Mouse (Mus musculus) lung, adult 2 months (tissue): Measurements from ENCODE around the gene Alcam. TPM values are rescaled to one million over a fixed set of nuclear protein-coding genes. Genes with fewer than 3 reads are reported as not detected.

Source experiments
- DNase-seq: peaks from one replicate; pipeline ENCODE4 v3.0.0; 2022
- H3K4me1 ChIP-seq: fragments of 200-500 bp; 2 replicates; pipeline ENCODE4 v1.6.1; 2011; ENCODE audit warnings: low read length; ENCODE audit not compliant: control insufficient read depth, insufficient read depth
- H3K4me3 ChIP-seq: fragments of 200-500 bp; replicated peaks from 2 replicates; pipeline ENCODE3; 2011; ENCODE audit warnings: low read depth, mild to moderate bottlenecking, control low read depth, low read length; ENCODE audit errors: extremely low read depth
- CTCF ChIP-seq: fragments of 200-500 bp; IDR thresholded peaks from 2 replicates; pipeline ENCODE4 v1.5.1; 2011; ENCODE audit warnings: mild to moderate bottlenecking, low read length, control low read depth; ENCODE audit not compliant: insufficient read depth
- POLR2A ChIP-seq: fragments of 200-500 bp; IDR thresholded peaks from 2 replicates; pipeline ENCODE4 v1.6.1; 2011; ENCODE audit warnings: low read depth, mild to moderate bottlenecking, control low read depth, low read length, borderline replicate concordance; ENCODE audit errors: extremely low read depth
- WGBS: fragments of 180-500 bp; shearing (Covaris S2); methylation state at CpG from one replicate; pipeline ENCODE4 v1.1.7; 2018; 5-methylcytosine and 5-hydroxymethylcytosine counted together
- polyA plus RNA-seq: library from polyadenylated mRNA; depleted of rRNA; stranded (reverse); fragments of >200 nt; gene quantifications from 2 replicates; pipeline ENCODE4 v1.2.3, GENCODE M21; 2012

Alcam gene
- polyA plus RNA-seq, 1 experiment, result 82.2 TPM

DNA sequence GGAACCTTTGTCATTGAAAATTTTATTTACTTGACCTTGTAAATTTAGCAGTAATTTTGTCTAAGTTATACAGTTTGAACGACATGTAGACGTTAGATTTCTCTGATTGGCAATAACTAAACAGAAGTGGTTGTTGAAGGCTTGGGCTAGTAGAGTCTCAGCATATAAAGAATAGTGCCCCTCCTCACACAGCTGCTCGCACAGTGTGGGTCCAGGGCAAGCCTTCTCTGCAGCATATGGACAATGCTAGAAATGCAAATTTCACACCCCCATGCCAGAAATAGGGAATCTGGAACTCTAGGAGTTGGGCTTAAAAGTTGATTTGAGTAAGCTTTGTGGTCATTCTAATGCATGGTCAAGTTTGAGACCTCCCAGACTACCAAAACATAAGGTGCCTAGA, 23.8 kb downstream of the Alcam start:
- no peak overlapping the region for H3K4me3 ChIP-seq
- DNase-seq, result no peak
- 72% methylated on average over 3 of the region's 3 CpGs for WGBS
- TF ChIP-seq POLR2A (no peak), CTCF (no peak)
- peaks cover 6% of the 10 kb centered on the region for H3K4me1 ChIP-seq

DNA sequence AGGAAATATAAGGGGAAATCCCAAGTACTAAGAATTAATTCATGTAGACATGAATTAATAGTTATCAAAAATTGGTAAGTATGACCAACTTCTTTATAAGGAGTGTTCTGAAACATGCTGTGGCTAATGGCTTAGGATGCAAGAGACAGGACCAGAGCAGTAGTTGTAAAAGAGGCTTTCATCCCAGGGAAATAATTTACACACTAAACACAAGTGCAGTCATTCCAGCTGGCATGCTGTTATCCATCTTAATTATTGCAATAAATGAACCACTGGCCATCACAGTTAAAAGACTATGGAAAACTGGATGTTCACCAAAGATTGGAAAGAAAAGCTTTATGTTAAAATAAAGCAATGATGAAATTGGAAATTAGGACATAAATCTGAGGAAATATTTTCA, 24.2 kb downstream of the Alcam start:
- Histone ChIP-seq H3K4me1 (peaks cover 6% of the 10 kb centered on the region), H3K4me3 (no peak overlapping the region)
- no peak for DNase-seq
- TF ChIP-seq POLR2A (no peak), CTCF (no peak)

DNA sequence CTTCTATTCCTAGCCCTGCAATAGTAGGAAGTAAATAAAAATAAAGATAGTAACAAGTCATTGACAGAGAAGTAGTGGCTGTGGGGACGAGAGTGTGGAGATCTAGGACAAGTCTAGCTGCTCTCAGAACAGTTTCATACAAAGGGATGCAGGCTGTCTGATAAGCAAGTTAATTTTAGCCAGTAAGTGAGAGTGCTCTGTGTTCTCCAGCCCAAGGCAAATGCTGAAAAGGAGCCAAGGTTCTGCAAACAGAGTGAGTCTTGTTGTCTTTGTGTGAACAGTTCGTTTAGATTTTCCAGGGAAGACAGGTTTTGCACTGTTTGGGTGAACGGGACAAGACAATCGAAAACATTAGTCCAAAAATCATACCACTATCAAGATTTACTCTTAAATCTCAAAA, 25.4 kb downstream of the Alcam start:
- TF ChIP-seq POLR2A, result no peak
- TF ChIP-seq CTCF, result no peak
- DNase-seq, result no peak
- 33% methylated on average over 4 of the region's 4 CpGs for WGBS
- Histone ChIP-seq H3K4me3 (no peak overlapping the region), H3K4me1 (peaks cover 4% of the 10 kb centered on the region)

DNA sequence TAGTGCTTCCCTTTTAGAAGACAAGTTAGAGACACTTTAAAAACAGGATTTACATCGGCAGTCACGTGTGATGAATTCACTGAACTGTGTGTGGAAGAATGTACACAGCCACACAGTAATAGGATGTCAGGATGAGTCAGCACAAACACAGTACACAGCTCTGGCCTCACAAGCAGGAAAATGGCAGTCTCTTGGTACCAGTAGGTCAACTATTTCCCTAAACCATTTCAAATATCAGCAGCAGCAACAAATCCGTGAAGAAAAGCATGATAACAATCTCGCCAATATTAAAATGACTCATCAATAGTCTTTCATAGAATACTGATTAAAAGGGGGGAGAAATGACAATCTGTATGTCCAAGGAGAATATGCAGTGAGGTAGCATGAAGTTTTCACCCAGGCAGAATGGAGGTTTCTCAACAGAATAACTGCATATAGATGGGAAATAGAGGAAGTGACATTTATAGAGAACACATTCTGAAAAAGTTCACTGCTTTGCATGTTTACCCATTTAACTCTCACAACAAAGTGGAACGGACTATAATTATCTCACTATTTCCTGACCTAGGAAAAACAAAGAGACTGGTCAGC, 35.2 kb downstream of the Alcam start:
- Histone ChIP-seq H3K4me3 (no peak overlapping the region), H3K4me1 (peaks cover 4% of the 10 kb centered on the region)
- 31% methylated on average over 5 of the region's 5 CpGs for WGBS
- no peak for DNase-seq
- no peak for TF ChIP-seq CTCF
- TF ChIP-seq POLR2A, result no peak

DNA sequence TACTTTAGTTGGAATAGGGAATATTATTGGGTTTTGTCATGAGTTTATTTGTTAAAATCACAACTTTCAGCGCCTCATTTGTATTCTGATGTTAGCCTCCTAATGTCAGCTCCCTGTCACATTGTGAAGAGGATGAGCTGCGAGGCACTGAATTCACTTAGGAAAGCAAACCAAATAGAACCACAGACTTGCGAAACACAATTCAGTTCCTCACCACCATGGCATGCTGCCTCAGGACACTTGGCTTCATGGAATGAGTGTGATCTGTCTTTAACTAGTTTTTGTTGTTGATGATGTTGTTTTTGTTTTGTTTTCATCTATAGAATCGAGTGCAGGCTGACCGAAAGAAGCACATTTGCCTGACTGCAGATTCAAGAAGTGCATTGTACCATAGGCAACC, 35.9 kb downstream of the Alcam start:
- Histone ChIP-seq H3K4me1 (peaks cover 4% of the 10 kb centered on the region), H3K4me3 (no peak overlapping the region)
- TF ChIP-seq POLR2A (no peak), CTCF (no peak)
- WGBS, result 52% methylated on average over 5 of the region's 5 CpGs
- DNase-seq, result no peak

DNA sequence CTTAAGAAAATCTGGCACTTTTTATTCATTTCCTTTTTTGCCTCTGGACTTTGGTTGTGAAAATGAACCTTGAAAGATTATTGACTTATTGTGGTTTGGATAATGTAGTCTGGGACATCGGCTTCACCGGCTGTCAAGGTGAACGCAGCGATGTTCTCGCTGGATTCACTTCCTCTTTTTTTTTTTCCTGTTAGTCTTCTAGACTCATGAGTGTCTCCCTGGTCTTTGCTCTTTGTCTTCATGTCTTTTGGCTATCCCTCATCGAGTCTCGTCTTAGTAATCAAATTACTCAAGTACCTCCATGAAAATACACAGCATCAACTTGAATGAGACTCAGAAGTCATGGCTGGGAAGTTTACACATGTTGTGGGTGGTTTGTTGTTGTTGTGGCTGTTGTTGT, 36.7 kb downstream of the Alcam start:
- 74% methylated on average over 7 of the region's 7 CpGs for WGBS
- no peak for DNase-seq
- Histone ChIP-seq H3K4me3 (no peak overlapping the region), H3K4me1 (peaks cover 4% of the 10 kb centered on the region)
- no peak for TF ChIP-seq POLR2A
- no peak for TF ChIP-seq CTCF

DNA sequence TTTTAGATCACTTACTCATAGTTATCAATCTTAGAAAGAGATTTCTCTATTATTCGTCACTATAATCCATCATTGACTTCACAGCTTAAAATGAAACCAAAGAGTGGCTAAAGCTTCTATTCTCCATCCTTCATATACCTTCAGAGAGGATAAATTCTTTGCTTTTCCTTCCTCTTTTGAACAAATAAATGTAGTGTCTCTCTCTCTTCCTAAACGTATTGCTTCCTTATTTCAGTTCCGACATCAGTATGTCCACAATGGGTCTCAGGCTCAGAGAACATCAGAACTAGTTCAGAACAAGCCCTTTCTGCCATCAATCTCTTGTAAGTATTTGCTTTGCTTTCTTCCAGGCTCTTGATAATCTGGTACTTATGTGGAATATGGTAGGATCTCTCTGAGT, 40.2 kb downstream of the Alcam start:
- WGBS, result 62% methylated on average over 3 of the region's 3 CpGs
- no peak overlapping the region for H3K4me3 ChIP-seq
- TF ChIP-seq POLR2A (no peak), CTCF (no peak)

DNA sequence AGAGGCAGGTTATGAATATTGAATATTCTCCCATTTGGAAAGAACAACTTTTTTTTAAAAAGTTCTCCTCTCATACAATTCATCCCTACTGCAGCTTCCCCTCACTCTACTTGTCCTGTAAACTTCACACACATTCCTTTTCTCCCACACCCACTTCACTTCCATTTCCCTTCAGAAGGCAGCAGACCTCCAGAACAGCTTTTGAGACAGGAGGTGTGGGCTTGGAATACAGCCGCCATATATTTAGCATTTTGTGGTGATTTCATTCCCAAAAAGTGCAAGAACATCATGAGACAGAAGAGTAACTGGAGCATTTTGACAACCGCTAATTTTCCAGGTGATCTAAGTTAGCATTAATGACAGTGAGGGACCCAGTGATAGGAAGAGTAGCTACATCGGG, 47.8 kb downstream of the Alcam start:
- H3K4me1 ChIP-seq, result no peaks in the 10 kb centered on the region
- no peak overlapping the region for H3K4me3 ChIP-seq
- TF ChIP-seq CTCF, result no peak
- no peak for TF ChIP-seq POLR2A
- WGBS, result 90% methylated on average over 3 of the region's 3 CpGs
- no peak for DNase-seq

More for the DNA sequence above, 40.2 kb downstream of the Alcam start:
- peaks cover 4% of the 10 kb centered on the region for H3K4me1 ChIP-seq
- no peak for DNase-seq

DNA sequence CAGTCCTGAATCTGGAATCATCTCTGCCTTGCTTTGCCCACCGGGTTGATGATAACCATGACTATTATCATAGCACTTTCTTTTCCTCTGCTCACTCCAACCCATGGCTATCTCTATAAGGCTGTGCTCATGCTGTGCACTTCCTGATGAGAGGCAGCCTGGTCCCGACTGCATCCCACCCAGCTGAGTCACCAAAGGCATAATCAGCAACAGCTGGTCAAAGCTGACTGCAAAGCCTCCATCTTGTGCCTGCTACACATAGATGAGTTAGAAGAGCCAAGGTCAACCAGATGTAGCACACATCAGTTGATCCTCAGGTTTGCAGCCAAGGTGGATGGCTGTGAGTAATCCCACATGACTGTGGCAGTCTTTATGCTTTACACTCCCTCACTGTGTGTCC, 48.6 kb downstream of the Alcam start:
- no peaks in the 10 kb centered on the region for H3K4me1 ChIP-seq
- TF ChIP-seq CTCF (no peak), POLR2A (no peak)
- H3K4me3 ChIP-seq, result no peak overlapping the region

DNA sequence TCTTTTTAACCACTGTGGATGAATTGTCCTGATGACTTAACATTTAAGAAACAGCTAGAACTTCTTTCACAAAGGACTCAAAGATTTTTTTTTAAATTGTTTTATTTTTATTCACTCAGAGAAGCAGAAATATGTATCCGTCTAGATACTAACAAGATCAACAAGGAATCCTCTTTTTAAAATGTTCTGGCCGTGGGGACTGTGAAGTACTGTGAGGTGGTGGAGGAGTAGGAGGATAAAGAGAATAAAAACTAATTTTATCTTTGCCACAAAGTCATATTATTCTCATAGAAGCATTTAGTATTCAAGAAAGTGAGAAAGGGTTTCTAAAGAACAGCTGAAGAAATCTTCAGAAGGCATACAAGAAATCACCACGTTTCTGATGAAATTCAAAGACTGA, 54.8 kb downstream of the Alcam start:
- no peak for DNase-seq
- no peak overlapping the region for H3K4me3 ChIP-seq
- no peaks in the 10 kb centered on the region for H3K4me1 ChIP-seq
- TF ChIP-seq POLR2A (no peak), CTCF (no peak)
- WGBS, result 66% methylated on average over 3 of the region's 3 CpGs

More for the DNA sequence above, 48.6 kb downstream of the Alcam start:
- 73% methylated on average over 2 of the region's 2 CpGs for WGBS
- DNase-seq, result no peak

DNA sequence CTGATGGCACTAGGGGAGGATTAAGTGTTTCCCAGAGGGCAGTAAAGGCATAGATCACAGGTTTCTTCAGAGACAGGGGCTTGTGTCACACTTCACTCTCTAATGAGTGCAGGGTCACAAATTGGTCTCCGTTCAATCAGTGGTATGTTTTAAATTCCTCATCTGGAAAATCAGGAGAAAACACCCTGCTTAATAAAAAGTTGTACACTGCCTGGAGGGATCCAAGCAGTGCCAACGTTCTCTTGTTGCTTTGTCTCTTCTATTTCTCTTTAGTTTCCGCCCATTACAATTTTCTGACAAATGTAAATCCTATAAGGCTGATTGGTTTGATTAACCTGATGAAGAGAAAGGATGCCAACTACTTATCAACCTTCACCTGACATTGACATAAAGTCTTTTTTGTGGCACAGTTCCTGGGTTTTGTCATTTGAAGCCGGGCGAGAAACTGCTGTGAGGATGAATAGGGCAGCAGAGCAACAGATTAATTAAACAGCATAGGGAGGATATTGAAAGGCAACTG, 67.0 kb downstream of the Alcam start:
- H3K4me3 ChIP-seq, result no peak overlapping the region
- TF ChIP-seq POLR2A (no peak), CTCF (no peak)
- no peak for DNase-seq

More for the DNA sequence above, 67.0 kb downstream of the Alcam start:
- peaks cover 3% of the 10 kb centered on the region; the same call in 1 of the 2 replicates for H3K4me1 ChIP-seq
- WGBS, result 81% methylated on average over 5 of the region's 5 CpGs
